Mouse (Mus musculus) testis, adult 2 months (tissue): Measurements from ENCODE around the gene Ltb4r1.

ENCODE experiments used
- CTCF ChIP-seq: fragments of 200-500 bp; IDR thresholded peaks from 2 replicates; pipeline ENCODE4 v1.5.1; 2012; ENCODE audit warnings: low read depth, mild to moderate bottlenecking, inconsistent platforms, low read length, moderate library complexity; ENCODE audit not compliant: control insufficient read depth, insufficient read depth, insufficient replicate concordance
- POLR2A ChIP-seq: fragments of 200-500 bp; IDR thresholded peaks from 2 replicates; pipeline ENCODE4 v1.6.1; 2012; ENCODE audit warnings: low read depth, mild to moderate bottlenecking, inconsistent platforms, low read length, moderate library complexity; ENCODE audit not compliant: control insufficient read depth

DNA sequence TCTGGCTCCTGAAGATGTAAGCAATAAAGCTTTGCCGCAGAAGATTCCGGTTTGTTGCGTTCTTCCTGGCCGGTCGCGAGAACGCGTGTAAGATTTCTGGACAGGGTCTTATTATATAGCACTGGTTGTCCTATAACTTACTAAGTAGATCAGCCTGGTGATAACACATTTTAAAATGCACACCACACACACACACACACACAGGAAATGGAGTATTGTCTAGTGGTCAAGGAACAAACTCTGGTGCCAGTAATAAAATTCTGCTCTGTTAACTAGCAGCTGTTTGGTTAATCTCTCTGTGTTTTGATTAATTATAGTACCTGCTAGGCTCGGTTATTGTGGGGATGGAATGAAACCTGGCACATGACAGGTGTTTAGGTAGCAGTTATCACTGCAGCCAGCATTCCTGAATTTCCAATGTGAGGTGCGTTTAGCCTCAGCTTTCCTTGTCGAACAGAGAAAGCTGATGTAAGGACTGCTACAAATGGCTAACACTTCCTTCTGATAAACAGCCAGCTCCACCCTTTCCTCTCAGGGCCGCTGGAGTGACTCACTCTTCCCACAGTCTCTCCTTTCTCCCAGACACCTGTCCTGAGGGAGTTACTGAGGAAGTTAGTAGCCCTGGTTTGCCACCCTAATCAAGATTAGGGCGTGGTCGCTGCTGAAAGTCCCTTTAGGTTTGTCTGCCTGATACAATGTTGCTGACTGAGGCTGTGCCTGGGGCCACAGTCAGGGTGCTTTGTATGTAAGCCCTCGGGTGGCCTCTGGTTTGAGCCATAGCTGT lies 29.8 kb downstream of the Ltb4r1 start:
- TF ChIP-seq CTCF (no peak), POLR2A (no peak)
